Mouse (Mus musculus): Measurements from ENCODE around the gene Lbh.

The Lbh gene

GRCm38 (mm10) chr17:72944368-72944767, 26.3 kb downstream of the Lbh start:
- no peak for DNase-seq

- no peak for DNase-seq
Observed at GRCm38 (mm10) chr17:72947111-72947859, 29.2 kb downstream of the Lbh start.

DNA sequence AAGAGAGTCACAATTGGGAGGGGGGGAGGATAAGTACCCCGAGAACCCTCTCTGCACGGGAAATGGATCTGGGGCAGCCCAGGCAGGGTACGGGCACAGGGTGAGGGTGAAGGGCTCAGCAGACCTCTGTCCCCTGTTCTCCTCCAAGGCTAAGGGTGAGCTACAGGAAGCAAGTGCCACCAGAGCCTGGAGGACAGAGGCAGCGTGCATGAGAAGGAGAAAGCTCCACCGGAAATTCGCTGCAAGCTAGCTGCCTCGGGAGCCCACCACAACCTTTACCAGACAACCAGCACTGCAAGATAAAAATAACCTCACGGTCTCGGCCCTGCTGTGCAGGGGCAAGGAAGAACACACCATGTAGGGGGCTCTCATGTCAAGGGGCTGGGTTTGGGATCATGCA, 30.0 kb downstream of the Lbh start:
- DNase-seq: no peak

GRCm38 (mm10) chr17:72949247-72949701, 31.2 kb downstream of the Lbh start:
- DNase-seq: no peak

GRCm38 (mm10) chr17:72951331-72951730, 33.2 kb downstream of the Lbh start:
- DNase-seq: no peak

GRCm38 (mm10) chr17:72953811-72954685, 35.9 kb downstream of the Lbh start:
- no peak for DNase-seq

DNA sequence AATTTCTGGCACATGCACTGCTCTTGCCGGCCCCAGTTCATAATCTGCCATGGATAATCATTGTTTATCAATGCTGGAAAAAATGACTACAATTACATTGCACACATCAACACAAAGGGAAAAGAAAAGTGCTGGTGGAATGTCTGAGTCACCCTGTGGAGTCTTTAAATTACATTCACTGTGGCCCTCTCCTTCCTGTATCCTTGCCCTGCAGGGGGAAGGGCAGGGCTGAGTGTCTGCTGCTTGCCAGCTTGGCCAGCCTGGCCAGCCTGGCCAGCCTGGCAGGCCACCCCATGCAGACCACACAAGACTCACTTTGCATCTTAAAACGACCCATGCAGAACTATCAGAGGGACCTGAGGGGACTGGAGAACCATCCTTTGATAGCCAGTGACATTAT, 37.4 kb downstream of the Lbh start:
- DNase-seq: no peak

GRCm38 (mm10) chr17:72957016-72957415, 38.9 kb downstream of the Lbh start:
- DNase-seq: no peak

DNA sequence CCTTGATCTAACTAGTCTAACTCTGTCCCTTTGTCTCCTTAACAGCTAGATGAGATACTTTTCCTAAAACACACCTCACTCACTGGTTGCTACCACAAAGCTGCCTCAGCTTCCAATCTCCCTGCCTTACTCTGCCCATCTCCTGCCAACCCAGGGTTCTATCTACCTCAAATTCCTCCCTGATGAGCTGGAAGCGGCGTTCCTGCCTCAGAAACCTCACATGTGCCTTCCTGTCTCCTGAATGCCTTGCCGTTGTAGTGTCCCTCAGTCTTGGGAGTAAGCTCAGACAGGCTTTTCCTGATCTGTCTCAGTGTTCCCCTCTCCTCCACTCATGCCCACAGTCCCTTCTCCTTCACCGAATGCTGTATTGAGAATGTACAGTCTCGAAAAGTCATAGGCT, 40.8 kb downstream of the Lbh start:
- DNase-seq: no peak

- no peak for DNase-seq
Observed at GRCm38 (mm10) chr17:72959497-72960039, 41.5 kb downstream of the Lbh start.

DNA sequence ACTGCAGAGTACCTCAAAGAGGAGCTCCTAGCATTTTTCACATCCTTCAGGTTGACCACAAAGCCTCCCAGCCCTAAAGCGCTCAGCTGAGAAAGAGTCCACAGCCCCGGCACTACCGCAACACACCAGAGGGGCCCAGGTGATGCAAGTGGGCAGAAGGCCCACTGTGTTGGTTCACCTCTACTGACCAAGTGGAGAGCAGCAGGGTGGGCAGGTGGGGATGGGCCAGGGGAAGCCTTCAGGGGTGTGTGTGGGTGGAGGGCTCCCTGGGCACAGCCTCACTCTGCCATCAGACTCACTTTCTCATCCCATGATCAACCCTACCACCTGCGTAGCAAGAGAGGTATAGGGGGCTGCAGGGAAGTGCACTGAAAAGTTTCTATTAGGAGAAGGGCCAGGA, 42.1 kb downstream of the Lbh start:
- DNase-seq: no peak

DNA sequence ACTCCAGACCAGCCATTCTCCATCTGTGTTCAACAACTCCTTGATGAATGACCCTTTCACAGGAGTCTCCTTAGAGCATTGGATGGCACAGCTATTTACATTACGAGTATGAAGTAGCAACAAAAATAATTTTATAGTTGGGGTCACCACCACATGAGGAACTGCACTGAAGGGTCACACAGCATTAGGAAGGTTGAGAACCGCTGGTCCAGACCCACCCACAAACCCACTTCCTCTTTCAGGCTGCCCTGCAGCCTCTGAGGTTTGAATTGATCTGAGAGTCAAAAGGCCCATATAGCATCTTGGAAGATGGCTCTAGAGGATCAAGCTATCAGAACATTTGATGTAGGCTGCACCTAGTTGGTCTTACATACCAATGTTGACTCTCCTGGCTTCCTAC, 42.8 kb downstream of the Lbh start:
- DNase-seq: no peak

DNA sequence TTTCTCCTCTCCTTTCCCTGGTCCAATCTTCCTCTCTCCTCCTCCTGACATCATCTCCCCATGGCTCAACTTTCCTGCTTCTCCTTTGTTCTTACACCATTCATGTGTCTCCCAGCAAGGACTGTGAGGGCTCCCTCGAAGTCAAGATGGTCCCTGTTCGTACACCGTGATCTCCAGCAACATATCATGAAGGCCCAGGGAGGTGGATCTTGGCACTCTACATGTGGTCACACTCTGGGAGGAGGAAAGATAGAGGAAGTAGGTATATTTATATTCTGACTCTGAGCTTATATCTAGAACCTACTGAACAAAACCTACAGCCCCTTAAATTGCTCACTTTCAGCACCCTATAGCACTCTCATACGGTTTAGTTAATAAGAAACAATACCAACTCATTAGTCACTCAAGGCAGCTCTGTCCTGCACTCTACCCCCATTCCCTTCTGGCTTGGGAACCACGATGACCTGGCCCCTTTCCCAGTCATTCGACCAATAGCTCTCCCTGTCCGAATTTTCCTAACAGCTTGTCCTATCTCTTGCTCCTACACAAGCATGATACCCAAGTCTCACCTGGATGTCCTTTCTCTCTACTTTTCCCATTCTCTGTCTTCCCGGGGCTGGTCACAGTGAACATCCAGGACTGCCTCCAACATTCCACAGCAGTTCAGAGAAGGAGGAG, 44.0 kb downstream of the Lbh start:
- no peak for DNase-seq

DNA sequence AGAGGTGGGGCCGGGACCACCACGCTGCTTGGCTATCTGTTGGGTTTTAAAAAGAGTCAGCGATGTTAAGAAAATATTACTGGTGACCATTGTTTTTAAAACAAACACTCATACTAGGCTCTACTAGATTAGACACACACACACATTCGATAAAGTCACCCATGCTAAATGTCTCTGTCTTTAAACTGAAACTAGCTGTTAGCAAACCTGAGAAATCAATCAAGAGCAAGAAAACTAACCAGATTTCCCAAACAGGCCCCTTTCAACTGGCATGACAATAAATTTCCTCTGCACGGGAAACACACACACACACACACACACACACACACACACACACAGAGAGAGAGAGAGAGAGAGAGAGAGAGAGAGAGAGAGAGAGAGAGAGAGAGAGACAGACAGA, 47.6 kb downstream of the Lbh start:
- DNase-seq: no peak

GRCm38 (mm10) chr17:72966091-72966531, 48.0 kb downstream of the Lbh start:
- no peak for DNase-seq

DNA sequence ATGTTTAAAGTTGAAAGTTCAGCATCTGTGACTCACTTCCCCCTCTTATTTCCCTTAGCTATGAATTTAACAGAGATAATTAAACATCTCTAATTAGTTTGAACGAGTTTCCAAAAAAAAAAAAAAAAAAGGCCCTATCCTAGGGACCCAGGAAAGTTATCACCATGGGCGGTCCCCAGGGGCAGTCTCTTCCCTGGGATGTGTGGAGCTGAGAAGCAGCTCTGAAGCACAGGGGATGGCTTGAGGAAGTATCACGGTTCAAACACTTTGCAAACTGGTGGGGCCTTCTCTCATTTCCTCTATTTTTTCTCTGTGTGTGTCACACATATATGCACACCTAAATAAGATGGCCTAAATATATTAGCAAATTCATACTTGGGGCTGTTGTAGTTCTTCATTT, 48.8 kb downstream of the Lbh start:
- no peak for DNase-seq

- DNase-seq: no peak
Observed at GRCm38 (mm10) chr17:72967371-72968175, 49.5 kb downstream of the Lbh start.

DNA sequence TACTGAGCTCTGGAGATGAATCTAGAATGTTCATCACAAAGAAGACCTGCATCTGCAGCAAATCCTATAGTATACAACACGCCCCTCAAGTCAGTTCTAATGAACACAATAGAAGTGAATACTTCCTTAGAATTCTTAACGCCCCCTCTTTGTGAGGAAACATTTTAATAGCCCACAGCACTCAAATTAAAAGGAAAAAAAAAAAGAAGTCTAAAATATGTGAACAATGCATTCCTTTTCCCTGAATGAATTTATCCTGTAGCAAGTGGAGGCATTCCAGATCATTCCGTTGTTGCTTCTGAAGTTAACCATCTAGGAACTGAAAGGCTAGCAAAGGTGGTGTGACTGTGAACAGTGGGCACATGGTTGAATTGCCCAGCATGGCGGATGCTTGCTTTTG, 50.6 kb downstream of the Lbh start:
- no peak for DNase-seq

GRCm38 (mm10) chr17:72970631-72971161, 52.6 kb downstream of the Lbh start:
- DNase-seq: no peak

DNA sequence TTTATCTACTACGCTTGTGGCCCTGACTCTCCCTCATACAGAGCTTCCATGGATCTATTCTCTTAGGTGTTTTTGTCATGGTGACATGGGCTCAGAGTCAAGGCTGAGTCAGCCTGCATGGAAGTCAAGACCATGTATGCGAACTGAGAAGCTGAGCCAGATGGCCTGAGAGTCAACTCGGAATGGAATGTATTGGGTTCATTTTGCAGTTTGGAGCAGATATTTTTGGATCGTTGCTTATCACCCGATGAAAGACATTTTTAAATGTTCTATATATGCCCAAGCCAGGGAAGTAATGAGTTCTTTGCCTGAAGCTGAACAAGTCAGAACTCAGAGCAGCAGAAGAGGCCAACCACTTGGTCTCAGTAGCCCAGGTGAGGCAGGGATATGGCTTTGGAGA, 54.9 kb downstream of the Lbh start:
- no peak for DNase-seq

DNA sequence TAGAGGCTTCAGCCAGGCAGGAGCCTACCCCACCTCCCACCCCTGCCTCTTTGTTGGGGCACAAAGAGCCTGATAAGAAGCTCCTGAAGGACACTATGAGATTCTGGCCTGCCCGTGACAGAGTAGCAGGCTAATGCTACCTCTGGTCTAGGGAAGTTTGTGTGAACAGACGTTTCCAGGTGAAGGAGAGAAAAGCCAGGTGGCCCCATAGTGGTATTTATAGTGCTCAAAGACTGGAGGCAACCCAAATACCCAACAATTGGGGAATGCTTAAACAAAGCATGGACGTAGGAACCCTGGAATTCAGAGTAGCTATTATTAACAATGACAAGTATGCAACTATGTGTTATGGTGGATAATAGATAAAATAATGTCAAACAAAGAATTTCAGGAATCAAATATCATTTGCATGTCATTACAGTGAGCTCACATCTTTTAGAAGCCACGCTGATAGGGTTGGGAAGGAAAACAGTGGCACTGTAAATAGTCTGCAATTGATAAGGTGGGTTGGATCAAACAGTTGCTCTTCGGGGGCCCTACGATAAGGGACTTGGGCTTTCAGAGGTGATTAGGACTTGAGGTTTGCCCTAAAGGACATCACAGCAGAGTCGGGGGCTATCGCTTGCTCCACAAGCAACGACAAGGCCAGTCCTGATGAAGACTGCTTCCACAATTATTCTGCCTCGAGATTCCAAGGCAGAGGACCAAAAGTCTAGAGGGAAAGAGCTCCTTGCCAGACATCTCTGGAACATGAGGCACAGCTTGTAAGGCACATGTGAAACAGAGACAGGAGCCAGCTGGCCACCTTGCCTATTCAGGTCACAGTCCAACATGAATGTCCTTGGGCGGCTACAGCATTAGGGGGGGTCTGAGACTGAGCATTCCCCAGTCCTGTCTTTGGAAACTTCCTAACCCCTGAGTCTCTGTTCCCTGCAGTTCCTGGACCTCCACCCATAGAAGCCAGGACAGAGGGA, 58.4 kb downstream of the Lbh start:
- no peak for DNase-seq
